Mouse (Mus musculus) limb, embryonic 11.5 days (tissue): ENCODE measurements around the gene Gpr160. TPM values are rescaled to one million over a fixed set of nuclear protein-coding genes. Genes with fewer than 3 reads are reported as not detected.

ENCODE experiments used
- ATAC-seq: fragments of 200-750 bp; cut with Nextera tagmentation; 2 replicates; pipeline ENCODE4 v1.8.0; 2017; ENCODE audit warnings: low read depth; ENCODE audit not compliant: insufficient number of reproducible peaks, low FRiP score, low TSS enrichment
- DNase-seq: peaks from one replicate; pipeline ENCODE4 v3.0.0-alpha.2; 2015; ENCODE audit warnings: low spot score
- H3K27ac ChIP-seq: fragments of 300-500 bp; sonication (generic); replicated peaks from 2 replicates; pipeline ENCODE4 v1.5.1; 2014; ENCODE audit warnings: low read depth, mild to moderate bottlenecking, low read length
- H3K27me3 ChIP-seq: fragments of 300-500 bp; sonication (generic); 2 replicates; pipeline ENCODE4 v1.6.1; 2014; ENCODE audit warnings: mild to moderate bottlenecking, low read length, mixed read lengths; ENCODE audit not compliant: control insufficient read depth, insufficient read depth
- H3K36me3 ChIP-seq: fragments of 300-500 bp; sonication (generic); 2 replicates; pipeline ENCODE4 v1.6.1; 2014; ENCODE audit warnings: mild to moderate bottlenecking, low read length, moderate library complexity, mixed read lengths; ENCODE audit not compliant: control insufficient read depth, insufficient read depth
- H3K4me1 ChIP-seq: fragments of 300-500 bp; sonication (generic); 2 replicates; pipeline ENCODE4 v1.6.1; 2014; ENCODE audit warnings: low read length, mixed read lengths; ENCODE audit not compliant: control insufficient read depth, insufficient read depth
- H3K4me2 ChIP-seq: fragments of 300-500 bp; sonication (generic); 2 replicates; pipeline ENCODE4 v1.6.1; 2014; ENCODE audit warnings: low read depth, mild to moderate bottlenecking, moderate library complexity; ENCODE audit not compliant: severe bottlenecking
- H3K4me3 ChIP-seq: fragments of 300-500 bp; sonication (generic); 2 replicates; pipeline ENCODE4 v1.5.1; 2014; ENCODE audit warnings: low read depth, low read length
- H3K9ac ChIP-seq: fragments of 300-500 bp; sonication (generic); 2 replicates; pipeline ENCODE4 v1.6.1; 2014; ENCODE audit warnings: mild to moderate bottlenecking, low read length
- H3K9me3 ChIP-seq: fragments of 300-500 bp; sonication (generic); 2 replicates; pipeline ENCODE4 v1.6.1; 2016; ENCODE audit warnings: low read length; ENCODE audit not compliant: control insufficient read depth
- WGBS: fragments of 180-500 bp; shearing (Covaris S2); extraction: QIAGEN DNeasy Blood & Tissue Kit; methylation state at CpG from one replicate; pipeline ENCODE4 v1.1.7; 2014; 5-methylcytosine and 5-hydroxymethylcytosine counted together
- polyA plus RNA-seq: library from polyadenylated mRNA; unstranded; fragments of >200 nt; fragmentation: Nextera tagmentation; extraction: Ambion mirVana; gene quantifications from 2 replicates; pipeline ENCODE4 v1.2.1, GENCODE M21; 2014

The Gpr160 gene
- polyA plus RNA-seq, 1 experiment from 2014 or later = 0.99 TPM

GRCm38 (mm10) chr3:30869995-30870394 lies 14.2 kb downstream of the Gpr160 start:
- no peak for ATAC-seq
- Histone ChIP-seq H3K4me1 (no peaks in the 10 kb centered on the region), H3K9me3 (no peaks in the 10 kb centered on the region), H3K27me3 (no peaks in the 10 kb centered on the region), H3K27ac (no peak overlapping the region), H3K9ac (no peak overlapping the region), H3K36me3 (no peaks in the 10 kb centered on the region), H3K4me2 (no peak overlapping the region), H3K4me3 (no peak overlapping the region)
- WGBS = 77% methylated on average over 1 of the region's 1 CpGs
- DNase-seq = no peak

GRCm38 (mm10) chr3:30876709-30877108 lies 21.0 kb downstream of the Gpr160 start:
- H3K9ac ChIP-seq = no peak overlapping the region
- H3K36me3 ChIP-seq = no peaks in the 10 kb centered on the region
- ATAC-seq (no peak), DNase-seq (no peak)
- H3K4me1 ChIP-seq = no peaks in the 10 kb centered on the region
- H3K27ac ChIP-seq = no peak overlapping the region
- WGBS = 70% methylated on average over 6 of the region's 6 CpGs
- no peaks in the 10 kb centered on the region for H3K27me3 ChIP-seq
- no peak overlapping the region for H3K4me2 ChIP-seq
- H3K9me3 ChIP-seq = no peaks in the 10 kb centered on the region
- H3K4me3 ChIP-seq = no peak overlapping the region

- DNase-seq (no peak), ATAC-seq (no peak)
- WGBS = 88% methylated on average over 3 of the region's 3 CpGs
- Histone ChIP-seq H3K27me3 (no peaks in the 10 kb centered on the region), H3K4me1 (no peaks in the 10 kb centered on the region), H3K4me2 (no peak overlapping the region), H3K4me3 (no peak overlapping the region), H3K27ac (no peak overlapping the region), H3K9ac (no peak overlapping the region), H3K36me3 (no peaks in the 10 kb centered on the region), H3K9me3 (no peaks in the 10 kb centered on the region)
These were observed 31.7 kb downstream of the Gpr160 start for GRCm38 (mm10) chr3:30887449-30887848.

DNA sequence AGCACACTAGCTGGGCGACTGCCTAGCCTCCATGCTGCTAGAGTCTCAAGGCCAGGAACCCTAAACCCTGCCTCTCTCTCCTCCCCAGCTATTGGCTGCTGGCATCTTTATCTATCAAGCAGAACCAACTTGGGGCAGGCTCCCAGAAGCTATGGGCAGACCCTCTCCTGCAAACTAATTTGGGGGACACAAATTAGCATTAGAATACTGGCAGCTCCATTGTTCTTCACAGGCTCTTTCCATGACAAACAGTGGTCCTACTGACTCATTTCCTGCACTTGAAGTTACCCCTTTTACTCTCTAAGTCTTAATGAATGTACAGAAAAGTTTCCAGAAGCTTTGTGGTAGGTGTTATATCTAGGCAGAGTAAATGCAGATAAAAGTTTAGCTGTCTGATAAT lies 33.3 kb downstream of the Gpr160 start:
- no peaks in the 10 kb centered on the region for H3K4me1 ChIP-seq
- H3K4me3 ChIP-seq = no peak overlapping the region
- WGBS = 24% methylated on average over 1 of the region's 1 CpGs
- no peaks in the 10 kb centered on the region for H3K36me3 ChIP-seq
- ATAC-seq (no peak), DNase-seq (no peak)
- no peak overlapping the region for H3K9ac ChIP-seq
- H3K4me2 ChIP-seq = no peak overlapping the region
- no peaks in the 10 kb centered on the region for H3K27me3 ChIP-seq
- no peaks in the 10 kb centered on the region for H3K9me3 ChIP-seq
- H3K27ac ChIP-seq = no peak overlapping the region

- H3K4me2 ChIP-seq = no peak overlapping the region
- H3K9me3 ChIP-seq = no peaks in the 10 kb centered on the region
- no peak overlapping the region for H3K9ac ChIP-seq
- no peak for ATAC-seq
- H3K27me3 ChIP-seq = no peaks in the 10 kb centered on the region
- no peaks in the 10 kb centered on the region for H3K4me1 ChIP-seq
- no peaks in the 10 kb centered on the region for H3K36me3 ChIP-seq
- no peak overlapping the region for H3K4me3 ChIP-seq
- no peak overlapping the region for H3K27ac ChIP-seq
- no peak for DNase-seq
- 71% methylated on average over 5 of the region's 5 CpGs for WGBS
These were observed 41.0 kb downstream of the Gpr160 start for GRCm38 (mm10) chr3:30896721-30897120.

GRCm38 (mm10) chr3:30899407-30899806 lies 43.7 kb downstream of the Gpr160 start:
- DNase-seq (no peak), ATAC-seq (no peak)
- Histone ChIP-seq H3K36me3 (no peaks in the 10 kb centered on the region), H3K9ac (no peak overlapping the region), H3K4me2 (no peak overlapping the region), H3K27ac (no peak overlapping the region), H3K27me3 (no peaks in the 10 kb centered on the region), H3K4me3 (no peak overlapping the region), H3K4me1 (no peaks in the 10 kb centered on the region), H3K9me3 (no peaks in the 10 kb centered on the region)
- WGBS = 96% methylated on average over 8 of the region's 8 CpGs

- H3K27ac ChIP-seq = no peak overlapping the region
- H3K9me3 ChIP-seq = no peaks in the 10 kb centered on the region
- H3K4me2 ChIP-seq = no peak overlapping the region
- DNase-seq (no peak), ATAC-seq (no peak)
- H3K4me3 ChIP-seq = no peak overlapping the region
- H3K36me3 ChIP-seq = 0 out of 2 replicates have a peak, but pooled peaks cover 2% of the 10 kb centered on the region
- H3K9ac ChIP-seq = no peak overlapping the region
- WGBS = 94% methylated on average over 1 of the region's 1 CpGs
- H3K27me3 ChIP-seq = no peaks in the 10 kb centered on the region
- H3K4me1 ChIP-seq = no peaks in the 10 kb centered on the region
These were observed 48.9 kb downstream of the Gpr160 start for GRCm38 (mm10) chr3:30904658-30905057.

- no peak overlapping the region for H3K4me3 ChIP-seq
- H3K36me3 ChIP-seq = peaks cover 10% of the 10 kb centered on the region; the same call in 1 of the 2 replicates
- no peaks in the 10 kb centered on the region; the same call in 1 of the 2 replicates for H3K9me3 ChIP-seq
- no peak overlapping the region for H3K9ac ChIP-seq
- 83% methylated on average over 4 of the region's 4 CpGs for WGBS
- no peaks in the 10 kb centered on the region for H3K4me1 ChIP-seq
- H3K4me2 ChIP-seq = no peak overlapping the region
- H3K27me3 ChIP-seq = no peaks in the 10 kb centered on the region
- H3K27ac ChIP-seq = no peak overlapping the region
- ATAC-seq (no peak), DNase-seq (no peak)
These were observed 61.4 kb downstream of the Gpr160 start for GRCm38 (mm10) chr3:30917160-30917559.

DNA sequence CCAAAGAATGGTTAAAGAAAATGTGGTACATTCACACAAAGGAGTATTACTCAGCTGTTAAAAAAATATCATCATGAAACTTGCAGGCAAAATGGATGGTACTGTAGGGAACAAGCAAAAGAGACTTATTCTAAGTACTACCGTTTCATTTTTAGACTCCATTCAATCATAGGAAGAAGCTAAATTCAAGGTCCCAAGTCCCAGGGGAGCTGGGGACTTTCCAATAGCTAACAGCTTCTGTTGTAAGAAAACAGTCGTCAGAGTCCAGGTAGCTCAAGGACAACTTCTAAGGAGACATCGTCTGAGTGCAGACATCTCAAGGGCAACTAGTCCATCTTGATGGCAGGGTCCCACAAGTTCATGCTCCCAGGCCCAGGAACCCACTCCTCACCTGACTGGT lies 71.9 kb downstream of the Gpr160 start:
- Histone ChIP-seq H3K4me2 (no peak overlapping the region), H3K27ac (no peak overlapping the region), H3K9ac (no peak overlapping the region), H3K4me3 (no peak overlapping the region), H3K36me3 (peaks cover 5% of the 10 kb centered on the region), H3K4me1 (no peaks in the 10 kb centered on the region), H3K27me3 (no peaks in the 10 kb centered on the region), H3K9me3 (no peaks in the 10 kb centered on the region)
- ATAC-seq (no peak), DNase-seq (no peak)
- WGBS = 95% methylated on average over 3 of the region's 3 CpGs
